Mouse (Mus musculus) left cerebral cortex, adult 2 months (tissue): ENCODE measurements at regions not wholly inside any gene's neighbourhood (a gene's known extent, or its start where the extent isn't known, plus 50 kb on each side); places are given as distances from the start of the nearest gene placed in this dataset.

Experiments
- DNase-seq, 2 experiments: peaks; one replicate each; pipeline ENCODE4 v3.0.0; 2021 to 2022; ENCODE audit warnings: low spot score in 2 of 2, mixed read lengths in 1 of 2; ENCODE audit errors: extremely low spot score in 1 of 2
- H3K27ac ChIP-seq: fragments of 200-600 bp; 2 replicates; pipeline ENCODE4 v1.8.1; 2022
- H3K4me3 ChIP-seq: fragments of 200-600 bp; 2 replicates; pipeline ENCODE4 v1.8.1; 2022
- CTCF ChIP-seq: fragments of 200-600 bp; IDR thresholded peaks from 2 replicates; pipeline ENCODE4 v1.8.1; 2022; ENCODE audit warnings: antibody characterized with exemption, mild to moderate bottlenecking, moderate library complexity
- intact Hi-C: fragments of 180-260 bp; cut with DNase I; formaldehyde crosslinking; loops from one replicate; pipeline ENCODE4 v1.15.1; 2025

DNA sequence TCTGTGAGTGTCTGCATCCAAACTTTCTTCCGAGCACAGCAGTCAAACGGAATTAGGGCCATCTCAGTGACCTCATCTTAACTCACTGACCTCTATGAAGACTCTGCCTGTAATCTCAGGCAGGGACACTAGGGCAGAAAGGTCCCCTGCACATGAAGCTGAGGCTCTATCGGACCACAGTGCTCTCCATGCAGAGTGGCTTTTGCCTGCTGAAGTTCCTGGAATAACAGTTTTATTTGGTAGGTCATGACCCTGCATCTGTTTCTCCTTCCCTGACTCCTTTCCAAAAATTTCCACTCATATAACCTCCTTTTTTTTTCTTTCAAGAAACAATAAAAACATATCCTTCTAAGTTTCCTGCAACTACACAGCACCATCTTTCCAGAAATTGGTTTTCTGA, 136.9 kb upstream of the Klf3 start:
- intact Hi-C loops: no loop called here
- Histone ChIP-seq H3K27ac (no peak overlapping the region), H3K4me3 (no peak overlapping the region)
- no peak for DNase-seq
- no peak for TF ChIP-seq CTCF

GRCm38 (mm10) chr5:64667053-64667452, 136.1 kb upstream of the Klf3 start:
- no peak for DNase-seq
- TF ChIP-seq CTCF: no peak
- intact Hi-C loops: no loop called here
- Histone ChIP-seq H3K4me3 (no peak overlapping the region), H3K27ac (no peak overlapping the region)

DNA sequence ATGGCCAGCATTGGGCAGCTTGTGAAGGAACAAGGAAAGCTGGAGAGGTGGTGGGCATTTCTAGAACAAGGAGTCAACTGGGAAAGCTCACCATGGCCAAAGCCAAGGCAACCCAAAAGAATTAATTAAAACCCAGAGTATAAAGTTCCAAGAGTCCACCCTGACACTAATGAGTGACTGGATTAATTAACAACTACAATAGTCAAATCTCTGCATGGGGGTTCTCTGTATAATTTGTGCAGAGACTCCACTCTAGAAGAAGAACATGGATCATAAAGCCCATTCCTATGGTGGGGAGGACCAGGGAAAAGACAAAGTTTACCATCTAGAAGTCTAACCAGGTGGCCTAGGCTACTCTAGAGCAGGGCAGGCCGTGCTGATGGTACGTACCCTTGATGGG, 129.3 kb upstream of the Klf3 start:
- intact Hi-C loops: no loop called here
- Histone ChIP-seq H3K27ac (no peak overlapping the region), H3K4me3 (no peak overlapping the region)
- no peak for DNase-seq
- no peak for TF ChIP-seq CTCF

- Histone ChIP-seq H3K27ac (no peak overlapping the region), H3K4me3 (no peak overlapping the region)
- DNase-seq: no peak
- TF ChIP-seq CTCF: no peak
- intact Hi-C loops: no loop called here
Measured at GRCm38 (mm10) chr5:64676214-64676945, 126.8 kb upstream of the Klf3 start.

- DNase-seq: no peak
- Histone ChIP-seq H3K4me3 (no peak overlapping the region), H3K27ac (no peak overlapping the region)
- intact Hi-C loops: no loop called here
- TF ChIP-seq CTCF: no peak
Measured at GRCm38 (mm10) chr5:64676946-64677588, 126.1 kb upstream of the Klf3 start.

DNA sequence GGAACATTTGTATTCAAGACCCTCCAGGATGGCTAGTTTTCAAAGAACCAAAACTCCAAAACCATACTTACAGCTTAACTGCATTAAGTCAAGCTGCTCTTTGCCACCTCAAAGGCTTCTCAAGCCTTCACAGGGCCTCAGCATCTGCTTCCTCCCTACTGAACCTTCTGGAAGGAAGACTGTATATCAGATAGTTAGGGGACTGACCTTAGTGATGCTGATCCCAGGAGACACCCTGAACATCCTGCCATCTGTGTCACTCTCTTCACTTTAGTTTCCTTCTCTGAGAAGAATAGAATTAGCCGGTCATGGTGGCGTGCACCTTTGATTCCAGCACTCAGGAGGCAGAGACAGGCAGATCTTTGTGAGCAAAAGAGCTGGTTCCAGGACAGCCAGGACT, 124.5 kb upstream of the Klf3 start:
- Histone ChIP-seq H3K27ac (no peak overlapping the region), H3K4me3 (no peak overlapping the region)
- no peak for TF ChIP-seq CTCF
- intact Hi-C loops: no loop called here
- DNase-seq: no peak

DNA sequence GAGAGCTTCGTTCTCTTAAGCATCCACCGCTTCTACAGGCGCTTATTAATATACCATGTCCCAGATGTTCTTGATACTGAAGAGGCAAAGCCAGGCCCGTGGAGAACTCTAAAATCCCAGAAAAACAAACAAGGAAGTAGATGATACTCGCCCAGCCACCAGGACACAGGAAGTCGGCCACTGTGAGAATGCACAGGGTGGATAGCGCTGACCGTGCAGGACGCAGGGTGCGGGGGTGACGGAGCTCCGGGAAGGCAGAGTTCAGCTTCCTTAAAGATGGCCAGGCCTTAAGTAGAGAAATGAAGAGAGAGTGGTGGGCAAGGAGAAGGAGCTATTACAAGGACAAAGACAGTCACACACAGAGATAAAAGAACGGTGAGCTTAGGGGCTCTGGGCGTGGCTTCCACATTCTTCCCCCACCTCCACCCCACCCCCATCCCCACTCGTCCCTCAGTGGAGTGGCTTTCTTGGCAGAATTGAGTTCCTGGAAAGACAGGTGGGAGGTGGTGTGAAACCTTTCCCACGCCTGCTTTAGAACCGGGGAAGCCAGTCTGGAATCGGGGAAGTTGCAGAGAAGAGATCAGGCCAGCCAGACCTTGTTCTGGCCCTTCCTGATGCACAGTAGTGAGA, 123.1 kb upstream of the Klf3 start:
- no peak for DNase-seq
- Histone ChIP-seq H3K27ac (no peak overlapping the region), H3K4me3 (no peak overlapping the region)
- TF ChIP-seq CTCF: no peak
- intact Hi-C loops: no loop called here

GRCm38 (mm10) chr5:64681161-64681560, 122.0 kb upstream of the Klf3 start:
- Histone ChIP-seq H3K27ac (no peak overlapping the region), H3K4me3 (no peak overlapping the region)
- intact Hi-C loops: no loop called here
- no peak for DNase-seq
- TF ChIP-seq CTCF: no peak

DNA sequence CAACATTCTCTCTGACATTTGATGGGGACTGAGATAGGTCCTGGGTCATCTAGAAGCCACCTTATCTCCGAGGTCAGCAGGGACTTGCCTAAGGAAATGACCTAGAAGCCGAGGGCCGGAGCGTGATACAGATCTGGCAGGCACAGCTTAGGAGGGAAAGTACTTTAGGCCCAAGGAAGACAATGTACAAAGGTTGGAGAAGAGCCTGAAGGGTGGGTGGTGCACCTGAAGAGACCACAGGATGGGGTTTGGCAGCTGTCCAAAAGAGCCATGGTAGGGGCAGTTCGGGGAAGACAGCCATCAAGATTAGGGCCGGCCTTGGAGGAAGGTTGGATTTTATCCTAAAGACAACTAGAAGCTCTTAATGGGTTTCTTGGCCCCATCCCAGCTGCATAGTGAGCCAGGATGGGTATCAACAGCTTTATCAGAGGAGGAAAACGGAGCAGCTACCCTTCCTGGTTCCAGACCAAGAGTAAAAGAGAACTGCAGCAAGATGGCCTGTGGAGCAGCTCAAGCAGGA, 120.8 kb upstream of the Klf3 start:
- DNase-seq: no peak
- no peak for TF ChIP-seq CTCF
- Histone ChIP-seq H3K27ac (no peak overlapping the region), H3K4me3 (no peak overlapping the region)
- intact Hi-C loops: no loop called here

GRCm38 (mm10) chr5:64683419-64683818, 119.8 kb upstream of the Klf3 start:
- no peak for DNase-seq

DNA sequence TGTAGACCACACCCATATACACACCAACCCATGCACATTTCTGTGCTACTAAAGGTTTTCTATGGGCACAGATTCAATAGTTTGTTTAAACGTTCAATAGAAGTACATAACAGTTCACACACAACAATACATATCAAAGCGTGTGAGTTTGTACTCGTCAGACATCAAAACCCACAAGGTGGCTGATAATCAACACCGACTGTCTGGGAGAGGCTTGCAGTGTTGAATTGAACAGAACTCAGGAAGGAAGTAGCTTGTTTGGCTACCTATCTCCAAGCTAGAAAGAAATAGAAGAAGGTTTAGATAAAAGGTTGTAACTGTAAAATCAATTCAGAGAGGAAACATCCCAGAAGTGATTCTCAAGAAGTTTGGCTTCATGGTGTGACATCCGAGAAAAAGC, 118.9 kb upstream of the Klf3 start:
- intact Hi-C loops: no loop called here
- no peak overlapping the region for H3K27ac ChIP-seq
- no peak for DNase-seq
- no peak for TF ChIP-seq CTCF
- no peak overlapping the region for H3K4me3 ChIP-seq

More at GRCm38 (mm10) chr5:64683419-64683818, 119.8 kb upstream of the Klf3 start:
- Histone ChIP-seq H3K27ac (no peak overlapping the region), H3K4me3 (no peak overlapping the region)
- no peak for TF ChIP-seq CTCF
- intact Hi-C loops: no loop called here

DNA sequence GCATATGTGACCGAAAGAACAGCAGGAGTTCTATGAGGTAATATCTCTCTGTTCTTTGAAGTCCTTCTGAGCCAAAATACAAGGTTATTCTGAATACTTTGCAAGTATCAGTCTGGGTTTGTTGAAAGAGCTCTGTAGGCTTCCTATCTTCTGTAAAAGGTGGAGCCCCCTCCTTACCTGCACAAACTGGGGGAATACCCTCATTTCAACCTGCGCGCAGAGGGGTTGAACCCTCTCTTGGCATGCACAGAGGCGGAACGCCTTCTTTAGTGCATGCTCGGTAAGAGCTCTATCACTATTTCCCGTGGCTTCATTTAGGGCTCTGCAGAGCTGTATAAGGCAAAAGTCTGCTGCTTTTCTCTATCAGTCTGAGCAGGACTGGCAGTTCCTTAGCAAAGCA, 113.0 kb upstream of the Klf3 start:
- Histone ChIP-seq H3K27ac (no peak overlapping the region), H3K4me3 (no peak overlapping the region)
- intact Hi-C loops: no loop called here
- no peak for DNase-seq
- TF ChIP-seq CTCF: no peak
